Mouse (Mus musculus) embryo, embryonic 10 days (tissue): ENCODE measurements around the gene Gm37240.
"Not testable (repeated sequence)": the region's sequence is repeated elsewhere in the genome, so short reads cannot be mapped to it uniquely, and the experiment has no call there.

Source experiments
- DNase-seq: peaks from one replicate; pipeline ENCODE4 v3.0.0-alpha.2; 2015; ENCODE audit warnings: low spot score

Gm37240 gene

GRCm38 (mm10) chr3:84595677-84596234, 1291.6 kb downstream of the Gm37240 start:
- no peak for DNase-seq

- peak; percentile 50 for DNase-seq
Observed at GRCm38 (mm10) chr3:84594894-84595676, 1292.2 kb downstream of the Gm37240 start.

GRCm38 (mm10) chr3:84593274-84593673, 1294.0 kb downstream of the Gm37240 start, which contains the start of gene Tigd4:
TSS of gene Tigd4 (plus strand) at chr3:84593574.
- DNase-seq = no peak

GRCm38 (mm10) chr3:84586736-84587135, 1300.6 kb downstream of the Gm37240 start:
- DNase-seq = no peak

- DNase-seq = peak; percentile 61
Observed at GRCm38 (mm10) chr3:84582913-84583276, 1304.4 kb downstream of the Gm37240 start.

- peak; percentile 97 for DNase-seq
Observed at GRCm38 (mm10) chr3:84582023-84582912, 1305.0 kb downstream of the Gm37240 start, which contains the start of gene Arfip1. TSS of gene Arfip1 (minus strand) at chr3:84582625.

GRCm38 (mm10) chr3:84581696-84582022, 1305.7 kb downstream of the Gm37240 start:
- DNase-seq = peak; percentile 45

GRCm38 (mm10) chr3:84580716-84581115, 1306.6 kb downstream of the Gm37240 start:
- DNase-seq = no peak

- DNase-seq = no peak
Observed at GRCm38 (mm10) chr3:84570501-84570900, 1316.8 kb downstream of the Gm37240 start.

GRCm38 (mm10) chr3:84569587-84569986, 1317.7 kb downstream of the Gm37240 start:
- DNase-seq = no peak

GRCm38 (mm10) chr3:84568540-84568939, 1318.8 kb downstream of the Gm37240 start:
- no peak for DNase-seq

GRCm38 (mm10) chr3:84563415-84563814, 1323.9 kb downstream of the Gm37240 start:
- DNase-seq = no peak

- DNase-seq = not testable (repeated sequence)
Observed at GRCm38 (mm10) chr3:84562911-84563310, 1324.4 kb downstream of the Gm37240 start.

- DNase-seq = no peak
Observed at GRCm38 (mm10) chr3:84558301-84558700, 1329.0 kb downstream of the Gm37240 start.

- DNase-seq = no peak
Observed at GRCm38 (mm10) chr3:84555780-84556179, 1331.5 kb downstream of the Gm37240 start.

GRCm38 (mm10) chr3:84547177-84547576, 1340.1 kb downstream of the Gm37240 start:
- DNase-seq = no peak

- DNase-seq = peak; percentile 66
Observed at GRCm38 (mm10) chr3:84542450-84542849, 1344.9 kb downstream of the Gm37240 start.

GRCm38 (mm10) chr3:84541881-84542280, 1345.4 kb downstream of the Gm37240 start:
- DNase-seq = no peak

GRCm38 (mm10) chr3:84540640-84541039, 1346.7 kb downstream of the Gm37240 start:
- DNase-seq = no peak

- no peak for DNase-seq
Observed at GRCm38 (mm10) chr3:84536987-84537386, 1350.3 kb downstream of the Gm37240 start.

GRCm38 (mm10) chr3:84533227-84533626, 1354.1 kb downstream of the Gm37240 start:
- DNase-seq = no peak

- DNase-seq = no peak
Observed at GRCm38 (mm10) chr3:84529021-84529420, 1358.3 kb downstream of the Gm37240 start.

- no peak for DNase-seq
Observed at GRCm38 (mm10) chr3:84524952-84525351, 1362.4 kb downstream of the Gm37240 start.
